Mouse (Mus musculus) heart, adult 2 months (tissue): ENCODE measurements at regions not wholly inside any gene's neighbourhood (a gene's known extent, or its start where the extent isn't known, plus 50 kb on each side); places are given as distances from the start of the nearest gene placed in this dataset.

Experiments
- CTCF ChIP-seq: fragments of 200-600 bp; IDR thresholded peaks from 2 replicates; pipeline ENCODE4 v1.8.1; 2022; ENCODE audit warnings: antibody characterized with exemption, mild to moderate bottlenecking, moderate library complexity
- POLR2A ChIP-seq: fragments of 200-500 bp; IDR thresholded peaks from 2 replicates; pipeline ENCODE4 v1.6.1; 2011; ENCODE audit warnings: mild to moderate bottlenecking, low read depth, low read length, control low read depth; ENCODE audit not compliant: insufficient read depth

DNA sequence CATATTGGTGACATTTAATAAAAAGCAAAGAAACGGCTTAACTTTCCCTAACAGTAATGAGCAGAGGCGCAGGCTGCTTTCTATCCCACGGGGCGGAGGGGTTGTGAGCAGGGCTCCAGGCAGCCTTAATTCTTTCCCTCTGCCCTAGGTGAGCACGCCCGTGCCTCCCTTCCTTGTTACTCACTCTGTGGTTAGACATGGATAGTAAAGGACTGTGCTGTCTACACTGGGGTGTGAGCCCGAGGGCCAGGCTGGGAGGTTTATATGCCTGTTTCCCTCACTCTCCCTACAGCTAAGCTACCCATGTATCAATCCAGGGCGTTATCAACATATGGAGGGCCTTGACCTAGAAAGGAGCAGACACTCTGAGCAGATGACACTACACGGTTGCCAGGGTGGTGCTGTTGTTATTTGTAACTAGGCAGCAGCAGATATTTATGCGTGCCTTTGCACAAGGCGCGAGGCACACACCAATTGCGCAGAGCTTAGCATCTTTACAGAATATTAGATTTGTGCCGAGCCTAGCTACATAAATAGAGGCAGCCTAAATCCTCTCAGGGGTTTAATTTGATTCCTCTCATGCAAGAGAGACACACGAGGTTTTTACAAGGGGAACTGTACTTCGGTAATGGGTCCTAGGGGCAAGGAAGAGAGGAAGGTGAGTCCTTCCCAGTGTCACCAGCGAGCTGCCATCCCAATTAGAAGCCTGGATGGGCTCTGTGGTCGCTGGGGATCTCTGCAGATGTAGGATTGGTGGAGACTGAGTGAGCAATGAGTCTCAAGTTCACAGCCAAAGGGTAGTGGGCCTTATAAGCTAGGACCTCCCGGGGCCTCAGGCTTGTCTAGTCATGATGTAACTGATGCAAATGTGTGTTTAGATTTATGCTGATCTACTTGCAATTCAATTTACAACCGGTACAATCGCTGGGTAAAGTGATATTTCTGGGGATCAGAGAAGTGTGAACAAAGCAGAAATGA lies 278.6 kb upstream of the Kazn start:
- TF ChIP-seq CTCF (no peak), POLR2A (no peak)
